Mouse (Mus musculus) gastrocnemius, postnatal 4 days (tissue): ENCODE measurements around the gene Car10. TPM values are rescaled to one million over a fixed set of nuclear protein-coding genes. Genes with fewer than 3 reads are reported as not detected.

ENCODE experiments used
- DNase-seq, 2 experiments: peaks; one replicate each; pipeline ENCODE4 v3.0.0; 2021 to 2022; ENCODE audit warnings: low spot score in 2 of 2, mixed read lengths in 2 of 2
- total RNA-seq, 2 experiments: library from RNA; stranded (reverse); gene quantifications; 2 replicates each; pipeline ENCODE4 v1.2.3; 2021

The Car10 gene
- total RNA-seq, 2 experiments from 2014 or later, result 0.91 to 1.1 TPM

DNA sequence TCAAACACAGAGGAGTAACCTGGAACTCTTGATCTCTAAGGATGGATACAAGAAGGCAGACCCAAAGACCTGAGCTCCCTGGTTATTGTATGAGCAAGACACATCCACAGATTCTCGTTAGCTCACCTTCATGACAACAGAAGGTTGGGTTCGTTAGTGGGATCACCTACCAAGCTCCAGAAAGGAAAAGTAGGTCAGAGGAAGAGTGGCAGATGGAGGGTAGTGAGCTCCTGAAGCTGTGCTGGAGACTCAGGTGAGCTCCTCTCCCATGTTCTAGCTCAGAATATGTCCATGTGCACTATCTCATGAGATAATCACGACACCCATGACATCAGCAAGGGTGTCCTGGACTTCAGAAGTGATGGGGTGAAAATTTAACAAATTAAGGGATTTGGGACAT lies 57.1 kb downstream of the Car10 start:
- no peak for DNase-seq

DNA sequence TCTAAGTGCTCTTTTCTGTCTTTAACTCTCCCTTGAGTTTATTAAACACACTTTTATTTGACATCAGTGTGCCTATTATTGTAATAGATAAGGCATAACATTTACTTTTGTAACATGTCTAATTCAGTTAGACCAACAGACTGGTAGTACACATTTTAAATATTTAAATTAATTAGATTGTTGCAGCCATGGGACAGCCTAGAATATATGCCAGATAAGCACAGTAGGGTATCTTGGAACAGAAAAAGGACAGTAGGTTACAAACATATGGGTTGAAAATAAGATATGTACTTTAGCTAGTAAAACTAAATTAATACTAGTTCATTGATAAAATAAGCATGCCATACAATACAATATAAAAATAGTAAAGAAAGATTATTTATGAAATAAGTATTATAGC lies 74.6 kb downstream of the Car10 start:
- DNase-seq, result no peak

DNA sequence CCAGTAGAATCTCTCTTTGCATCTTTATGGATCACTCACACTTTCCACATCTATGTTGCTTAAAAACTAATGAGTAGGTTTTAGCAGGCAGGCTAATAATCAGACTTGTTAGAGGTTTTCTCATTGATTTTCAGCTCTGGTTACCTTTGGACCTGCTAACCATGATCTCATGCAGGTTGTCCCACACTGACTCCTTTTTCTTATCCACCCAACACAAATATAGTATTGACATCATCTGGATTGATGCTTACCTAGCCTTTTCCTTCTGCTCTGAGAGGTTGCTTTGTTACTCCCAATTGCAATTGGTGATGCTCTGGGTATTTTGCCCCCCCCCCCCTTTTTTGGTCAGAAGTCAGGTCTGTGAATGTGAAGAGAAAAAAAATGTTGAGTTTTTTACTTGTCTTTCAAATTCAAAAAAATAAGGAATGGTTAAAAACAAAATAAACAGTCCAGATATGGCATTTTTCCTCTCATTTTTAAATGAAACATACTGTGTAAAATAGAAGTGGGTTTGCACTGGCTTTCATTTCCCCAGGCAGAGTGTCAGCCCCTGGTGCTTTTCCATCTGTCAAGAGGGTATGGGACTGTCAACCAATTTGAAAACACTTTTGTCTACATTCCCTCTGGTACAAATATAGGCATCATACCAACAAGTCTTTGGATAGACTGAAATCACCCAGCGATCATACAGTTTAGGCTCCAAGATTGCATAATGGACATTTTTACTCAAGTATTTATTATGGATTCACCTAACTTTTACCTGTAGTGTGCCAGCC lies 75.9 kb downstream of the Car10 start:
- DNase-seq, result no peak

DNA sequence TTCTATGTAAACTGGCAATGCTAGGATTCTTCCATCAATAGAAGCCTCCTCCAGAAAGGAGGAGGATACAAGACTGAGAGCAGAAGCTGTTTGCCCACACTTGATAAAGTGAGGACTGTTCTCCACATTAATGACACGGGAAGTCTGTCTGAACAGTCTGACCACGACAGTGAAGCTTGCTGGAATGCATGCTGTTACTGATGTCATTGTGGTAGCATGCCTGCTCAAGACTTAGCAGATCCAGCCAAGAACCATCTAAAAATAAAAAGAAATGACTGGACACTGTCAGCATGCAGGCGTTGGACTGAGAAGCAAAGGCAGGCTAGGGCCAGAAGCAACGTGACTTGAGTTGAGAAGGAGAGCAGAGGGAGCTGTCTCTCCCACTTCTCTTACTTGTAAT lies 87.6 kb downstream of the Car10 start:
- no peak for DNase-seq

DNA sequence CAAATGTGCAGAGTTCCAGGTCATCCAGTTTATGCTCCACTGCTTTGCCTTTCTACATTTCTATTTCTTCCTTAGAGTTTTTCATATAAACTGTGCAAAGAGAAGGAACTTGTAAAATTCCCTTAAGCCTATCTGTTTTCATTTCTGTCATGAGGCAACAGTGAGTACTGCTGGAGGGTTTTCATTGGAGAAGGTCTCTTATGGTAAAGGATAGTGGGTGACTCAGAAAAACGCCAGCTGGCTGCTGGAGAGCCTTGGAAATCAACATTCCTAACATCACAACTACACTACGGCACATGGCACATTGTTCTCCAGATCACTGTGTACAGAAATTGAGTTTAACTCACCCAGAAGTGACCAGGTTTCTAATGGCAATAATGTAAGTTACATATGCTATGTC lies 88.3 kb downstream of the Car10 start:
- DNase-seq, result no peak

DNA sequence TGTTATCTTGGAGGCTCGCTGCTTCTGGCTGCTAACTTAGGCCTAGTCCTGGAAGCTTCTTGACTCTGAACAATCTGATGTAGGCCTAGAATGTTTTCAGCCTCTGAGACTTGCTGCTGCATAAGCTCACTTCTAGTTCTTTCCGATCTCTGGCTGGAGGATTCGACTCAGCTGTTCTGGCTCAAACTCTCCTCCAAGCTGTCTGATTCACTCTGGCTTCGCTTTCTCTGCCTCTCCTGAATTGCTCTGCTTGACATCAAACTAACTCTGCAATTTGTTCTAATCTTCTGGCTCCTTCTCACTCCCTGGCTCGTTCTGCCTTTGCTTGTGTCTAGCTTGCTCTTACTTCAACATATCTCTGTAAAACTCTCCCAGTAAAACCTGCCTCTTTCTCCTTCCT lies 90.8 kb downstream of the Car10 start:
- no peak for DNase-seq

DNA sequence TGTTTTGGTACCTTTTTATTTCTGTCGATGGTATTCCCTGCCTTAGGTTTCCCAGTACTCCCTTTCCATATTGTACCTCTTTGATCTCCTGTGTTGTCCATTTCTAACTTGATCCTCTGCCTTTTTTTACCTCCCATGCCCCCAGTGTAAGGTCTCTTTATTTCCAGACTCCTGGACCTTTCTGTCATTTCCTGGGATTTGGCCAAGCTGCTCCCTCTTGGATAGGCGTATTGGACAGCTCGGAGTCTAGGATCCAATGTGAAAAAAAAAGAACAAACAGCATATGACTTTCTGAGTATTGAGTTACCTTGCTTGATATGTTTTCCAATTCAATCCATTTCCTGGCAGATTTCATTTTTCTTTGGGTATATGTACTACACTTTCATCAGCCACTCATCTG lies 102.2 kb downstream of the Car10 start:
- no peak for DNase-seq

DNA sequence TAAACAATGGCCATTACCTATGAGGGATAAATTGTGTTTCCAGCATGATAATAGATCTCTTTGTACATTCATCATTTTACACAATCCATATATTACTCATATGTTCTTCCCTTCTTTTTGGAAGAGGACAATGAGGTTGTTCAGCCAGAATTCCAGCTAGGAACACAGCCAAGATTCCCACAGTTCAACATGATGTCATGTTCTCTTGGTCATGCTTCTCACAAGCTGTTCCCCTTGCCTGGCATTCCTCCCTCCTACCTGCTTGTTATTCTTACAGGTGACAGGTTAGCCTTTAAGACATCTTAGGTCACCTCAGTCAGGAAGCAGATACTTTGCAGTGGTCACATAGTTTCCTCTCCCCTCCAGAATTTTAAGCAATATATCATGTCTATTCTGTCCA lies 119.6 kb downstream of the Car10 start:
- no peak for DNase-seq

DNA sequence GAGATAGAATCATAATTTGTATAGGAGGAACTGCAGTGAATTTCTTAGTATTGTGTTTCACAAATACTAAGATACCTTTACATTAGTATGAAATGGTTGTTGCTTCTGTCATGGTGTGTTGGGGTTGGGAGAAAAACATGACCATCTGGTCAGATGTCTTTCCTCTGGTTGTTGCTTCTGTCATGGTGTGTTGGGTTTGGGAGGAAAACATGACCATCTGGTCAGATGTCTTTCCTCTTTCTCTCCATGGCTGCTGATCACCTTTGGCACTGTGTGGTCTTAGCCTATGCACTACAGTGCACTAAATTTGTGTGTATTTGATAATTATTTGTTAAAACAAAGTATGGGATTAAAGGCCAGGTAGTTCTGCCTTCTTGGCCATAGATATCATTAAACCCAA lies 132.2 kb downstream of the Car10 start:
- DNase-seq, result no peak

DNA sequence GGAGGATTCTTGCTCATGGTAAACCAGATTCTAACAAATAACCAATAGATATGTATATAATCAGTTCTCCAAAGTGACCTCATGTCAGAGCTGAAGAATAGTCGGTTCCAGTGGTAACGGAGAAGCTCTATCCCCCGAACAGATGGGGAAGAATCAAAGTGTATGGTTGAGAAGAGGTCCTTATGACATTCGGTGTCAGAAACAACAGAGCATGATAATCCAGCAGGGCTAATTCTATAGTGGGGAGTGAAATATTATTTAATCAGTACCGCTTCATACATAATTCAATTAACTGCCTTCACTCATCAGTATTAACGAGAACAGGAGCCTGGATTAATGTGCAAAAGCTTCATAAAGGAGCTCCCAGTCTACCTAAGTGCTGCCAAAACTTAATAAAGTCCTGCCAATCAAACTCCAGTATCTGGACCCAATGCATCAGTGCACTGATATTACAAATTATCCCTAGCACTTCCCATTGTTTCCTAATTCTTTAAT lies 152.0 kb downstream of the Car10 start:
- no peak for DNase-seq

DNA sequence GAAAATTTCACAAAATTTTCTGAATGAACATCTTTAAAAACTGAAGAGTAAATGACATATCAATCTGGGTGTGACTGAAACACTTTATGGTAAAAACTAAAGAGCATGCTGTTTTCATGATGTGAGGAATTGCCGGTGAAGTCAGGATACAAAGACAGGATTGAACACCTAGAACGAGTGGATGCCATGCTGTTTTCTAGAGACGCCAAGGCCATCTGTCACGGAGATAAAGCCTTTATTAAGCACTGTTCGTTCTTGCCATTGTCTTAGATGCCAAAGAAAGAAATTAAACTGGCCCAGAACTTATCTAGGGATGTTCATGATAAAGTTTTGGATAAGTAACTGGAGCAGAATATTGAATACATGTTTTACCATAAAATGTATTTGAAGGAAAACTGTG lies 153.9 kb downstream of the Car10 start:
- DNase-seq, result no peak

DNA sequence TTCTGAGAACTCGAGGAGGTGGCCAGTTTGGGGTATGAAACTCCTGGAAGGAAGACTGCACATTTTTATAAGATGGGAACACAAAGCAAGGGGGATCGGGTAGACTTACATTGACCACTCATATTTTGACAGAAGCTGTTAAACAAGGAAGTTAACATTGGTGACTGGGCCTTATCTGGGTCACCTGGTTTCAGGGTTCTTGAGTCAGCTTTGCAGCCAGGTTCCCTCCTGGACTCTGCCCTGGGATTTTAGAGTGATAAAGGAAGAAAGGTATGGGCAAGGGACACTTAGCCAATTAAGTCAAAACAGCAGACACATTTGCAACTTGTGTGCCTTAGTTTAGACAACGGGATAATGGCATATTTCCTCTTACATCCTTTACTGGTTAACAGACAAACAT lies 166.2 kb downstream of the Car10 start:
- no peak for DNase-seq

DNA sequence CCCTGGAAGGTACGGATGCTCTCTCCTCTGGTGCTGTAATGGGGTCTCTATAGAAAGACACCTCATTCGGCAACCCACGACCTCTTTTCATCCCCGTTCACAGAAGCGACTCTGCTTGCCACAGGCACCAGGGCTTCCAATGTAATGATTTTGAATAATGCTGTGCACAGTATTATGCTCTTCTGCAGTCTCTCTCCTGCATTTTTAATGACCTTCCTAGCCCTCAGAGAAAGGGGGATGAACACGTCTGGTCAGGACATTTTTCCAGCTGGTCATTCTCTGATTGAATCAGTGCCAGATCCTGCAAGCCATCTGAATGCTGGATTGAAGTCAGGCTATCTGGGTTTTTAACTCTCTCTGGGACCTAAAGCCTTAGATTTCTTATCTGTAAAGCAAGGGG lies 174.2 kb downstream of the Car10 start:
- no peak for DNase-seq

DNA sequence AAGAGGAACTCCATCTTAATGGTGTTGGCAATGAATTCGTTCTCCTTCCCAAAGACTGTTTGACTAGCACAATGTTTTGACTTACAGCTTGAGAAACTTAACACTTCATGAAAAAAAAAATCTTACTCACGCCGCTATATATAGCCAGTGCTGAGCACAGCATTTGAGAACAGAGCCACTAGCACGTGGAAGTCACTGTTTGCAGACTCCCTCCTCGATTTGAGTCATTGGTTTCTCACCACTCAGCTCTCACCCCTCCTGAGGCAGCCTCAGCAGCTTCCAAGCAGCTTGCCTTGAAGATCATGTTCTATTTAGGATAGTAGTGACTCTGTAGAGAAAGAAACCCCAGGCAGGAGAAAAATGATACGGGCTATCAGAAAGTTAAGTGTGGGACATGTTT lies 176.1 kb downstream of the Car10 start:
- no peak for DNase-seq

DNA sequence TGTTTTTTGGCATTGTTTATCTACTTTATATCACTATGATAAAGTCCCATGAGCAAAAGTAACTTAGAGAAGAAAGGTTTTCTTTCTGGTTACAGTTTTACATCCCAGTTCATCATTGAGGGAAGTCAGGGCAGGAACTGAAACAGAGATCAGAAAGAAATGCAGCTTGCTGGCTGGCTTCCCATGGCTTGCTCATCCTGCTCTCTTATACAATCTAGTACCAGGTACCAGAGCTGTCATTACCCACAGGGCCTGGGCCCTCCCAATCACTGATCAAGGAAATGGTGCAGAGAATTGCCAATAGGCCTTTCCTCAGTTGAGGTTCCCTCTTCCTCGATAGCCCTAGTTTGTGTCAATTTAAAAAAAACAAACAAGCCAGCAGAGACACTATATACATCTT lies 195.8 kb downstream of the Car10 start:
- no peak for DNase-seq

DNA sequence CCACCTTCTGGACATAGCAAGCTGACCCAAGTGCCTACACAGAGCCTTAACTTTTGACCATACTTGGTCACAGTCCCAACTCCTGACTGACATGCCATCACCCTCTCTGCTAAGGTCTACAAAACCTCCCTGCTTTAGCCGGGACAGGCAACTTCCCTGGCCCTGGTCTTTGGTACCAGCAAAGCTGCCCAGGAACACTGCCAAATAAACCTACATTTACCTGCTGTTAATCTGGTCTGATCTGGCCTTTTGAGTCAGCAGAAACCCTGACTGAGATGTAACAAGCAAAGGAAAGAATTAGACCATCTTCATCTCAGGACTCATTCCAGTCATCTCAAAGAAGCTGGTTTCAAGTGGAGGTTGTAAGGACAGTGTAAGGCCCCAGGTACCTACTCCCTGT lies 212.2 kb downstream of the Car10 start:
- no peak for DNase-seq

DNA sequence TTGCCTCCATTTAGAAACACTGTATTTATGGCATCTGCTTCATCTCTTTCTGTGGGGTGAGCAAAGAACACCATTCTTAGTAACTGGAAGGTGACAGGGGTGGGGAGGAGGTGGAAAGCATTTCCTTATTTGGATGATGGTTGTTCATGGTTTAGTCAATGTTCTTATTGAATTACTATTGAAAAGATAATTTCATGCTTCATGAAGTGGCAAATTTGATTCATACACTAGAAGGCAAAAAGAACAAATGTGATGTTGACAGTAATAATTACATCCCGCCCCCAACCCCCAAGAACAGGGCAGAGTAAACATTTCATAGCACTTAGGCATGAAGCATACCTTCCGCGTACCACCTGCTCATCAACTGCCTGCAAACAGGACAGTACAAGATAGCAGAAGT lies 239.9 kb downstream of the Car10 start:
- no peak for DNase-seq

DNA sequence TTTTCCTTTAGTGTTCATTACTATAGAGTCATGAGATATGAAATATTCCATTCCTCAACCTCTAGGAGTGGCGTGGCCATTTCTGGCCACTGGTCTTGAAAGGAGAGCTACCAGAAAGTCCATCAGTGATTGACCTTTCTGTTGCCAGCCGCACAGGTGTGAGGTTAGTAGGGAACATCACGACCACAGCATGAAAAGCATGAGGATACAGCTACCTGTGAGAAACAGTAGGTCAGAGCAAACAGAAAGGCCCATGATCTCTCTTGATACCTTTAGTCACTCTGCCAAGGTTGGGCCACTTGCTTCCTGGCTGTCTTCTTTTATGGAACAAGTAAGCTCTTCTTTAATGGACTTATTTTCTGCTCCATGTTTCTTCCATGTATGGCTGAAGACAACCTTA lies 246.1 kb downstream of the Car10 start:
- no peak for DNase-seq

DNA sequence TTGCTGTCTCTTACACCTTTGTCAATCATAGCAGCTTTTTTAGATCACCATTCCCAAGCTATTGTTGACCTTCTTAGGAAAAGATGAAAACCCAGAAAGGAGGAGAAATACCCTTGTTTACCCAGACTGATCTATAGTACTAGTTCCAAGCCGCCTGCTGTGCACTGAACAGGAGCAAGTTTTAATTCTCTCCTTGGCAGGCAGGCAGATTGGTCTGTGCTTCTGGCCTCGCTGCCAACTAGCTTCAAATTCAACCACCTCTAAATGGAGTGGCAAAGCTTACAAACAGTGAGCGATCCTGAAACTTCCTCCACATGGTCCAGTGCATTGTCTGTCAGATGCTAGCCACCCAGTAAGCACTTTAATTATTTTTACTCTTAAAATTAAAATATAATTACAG lies 247.0 kb downstream of the Car10 start:
- DNase-seq, result no peak

DNA sequence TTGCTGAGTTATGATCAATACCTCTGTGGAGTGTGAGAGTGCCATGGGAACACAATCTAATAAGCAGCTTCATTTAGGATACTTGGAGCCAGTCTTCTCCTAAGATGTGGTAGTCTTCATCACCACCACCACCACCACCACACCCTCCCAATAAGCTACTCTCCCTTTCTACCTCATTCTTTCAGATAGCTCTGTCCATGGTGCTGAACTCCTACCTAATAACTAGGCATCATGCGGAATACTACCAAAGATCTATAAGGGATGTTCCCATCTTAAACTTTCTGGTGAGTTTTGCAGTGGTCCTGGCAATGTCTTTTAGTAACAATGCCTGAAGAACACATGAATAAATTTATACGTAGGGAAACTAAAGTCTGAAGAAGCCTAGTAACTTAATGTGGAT lies 263.7 kb downstream of the Car10 start:
- DNase-seq, result no peak

DNA sequence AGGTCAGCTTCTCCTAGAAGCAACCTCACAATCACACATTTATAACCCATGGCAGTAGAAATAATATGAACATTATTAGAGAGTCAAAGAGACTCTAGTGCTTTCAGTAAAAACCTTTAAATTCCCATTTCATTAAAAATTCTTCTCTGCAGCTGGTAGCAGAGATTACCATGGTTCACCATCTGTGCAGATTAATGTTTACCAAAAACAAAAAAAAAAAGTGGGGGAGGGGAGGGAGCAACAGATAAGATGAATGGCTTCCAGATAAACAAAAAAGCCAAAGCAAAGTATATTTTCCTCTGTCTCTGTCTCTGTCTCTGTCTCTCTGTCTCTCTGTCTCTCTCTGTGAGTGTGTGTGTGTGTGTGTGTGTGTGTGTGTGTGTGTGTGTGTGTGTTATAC lies 266.3 kb downstream of the Car10 start:
- no peak for DNase-seq

DNA sequence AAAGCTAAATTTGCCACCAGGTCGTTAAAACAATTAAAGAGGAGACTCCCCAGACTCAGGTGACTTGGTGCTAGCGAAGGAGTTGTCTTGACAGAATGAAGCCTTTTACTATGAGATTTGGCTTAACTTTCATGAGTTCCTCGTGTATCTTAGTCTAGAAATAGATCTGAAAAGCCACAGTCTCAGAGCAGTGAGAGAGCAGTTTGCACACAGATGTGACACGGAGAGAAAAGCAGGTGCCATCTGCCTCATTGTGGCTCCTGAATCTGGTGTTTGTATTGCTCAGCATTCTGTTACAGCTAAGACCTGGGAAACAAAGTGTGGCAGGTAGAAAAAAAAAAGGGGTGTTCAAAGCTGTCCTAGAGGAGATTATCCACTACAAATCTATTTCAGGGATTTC lies 269.4 kb downstream of the Car10 start:
- DNase-seq, result no peak

DNA sequence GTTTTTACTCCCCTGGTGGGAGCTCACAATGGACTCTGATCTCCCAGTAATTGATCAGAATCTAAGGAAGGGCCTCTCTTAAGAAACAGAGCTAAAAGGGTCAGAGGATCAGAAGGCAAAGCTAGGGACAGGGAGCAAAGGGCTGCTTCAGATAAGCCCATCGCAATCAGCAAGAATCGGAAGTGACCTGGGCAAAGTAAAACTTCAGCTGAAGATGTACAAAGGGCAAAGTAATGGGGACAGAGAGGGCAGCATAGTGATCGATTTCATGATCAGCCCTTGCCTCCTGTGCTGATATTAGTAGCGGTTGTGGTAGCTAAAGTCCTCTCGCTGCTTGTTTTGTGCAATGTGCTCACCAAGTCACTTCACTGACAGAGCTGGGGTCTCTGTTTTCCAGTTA lies 269.9 kb downstream of the Car10 start:
- DNase-seq, result no peak
